Mouse (Mus musculus) neural tube, embryonic 15.5 days (tissue): Measurements from ENCODE around the gene Ptgdr. TPM values are rescaled to one million over a fixed set of nuclear protein-coding genes. Genes with fewer than 3 reads are reported as not detected.

Experiments used
- polyA plus RNA-seq: library from polyadenylated mRNA; unstranded; fragments of >200 nt; fragmentation: Nextera tagmentation; extraction: Ambion mirVana; gene quantifications from 2 replicates; pipeline ENCODE4 v1.2.1, GENCODE M21; 2015

Ptgdr gene
- polyA plus RNA-seq, 1 experiment from 2014 or later: 0.73 TPM

Other genes starting within 250 kb of the Ptgdr start
- gene Gm5624, start 231.4 kb downstream of the Ptgdr start, polyA plus RNA-seq: not detected in 2 replicates
- gene Gm8257, start 152.9 kb downstream of the Ptgdr start, polyA plus RNA-seq: not detected in 2 replicates
- gene Gm8267, start 109.0 kb downstream of the Ptgdr start, polyA plus RNA-seq: not detected in 2 replicates
- gene Ptger2, start 128.8 kb upstream of the Ptgdr start, polyA plus RNA-seq: 1.7 and 2.1 TPM in 2 replicates